Mouse (Mus musculus) stomach, postnatal 0 days (tissue): ENCODE results near the gene Alg2. TPM values are rescaled to one million over a fixed set of nuclear protein-coding genes. Genes with fewer than 3 reads are reported as not detected.
A peak's percentile ranks its signal among the peaks of the same experiment; 100 is the strongest.

Experiments
- ATAC-seq: fragments of 200-750 bp; cut with Nextera tagmentation; 2 replicates; pipeline ENCODE4 v1.8.0; 2017; ENCODE audit not compliant: low FRiP score, low TSS enrichment
- DNase-seq: peaks from one replicate; pipeline ENCODE4 v3.0.0-alpha.2; 2016; ENCODE audit warnings: low spot score
- H3K27ac ChIP-seq: fragments of 300-500 bp; sonication (generic); replicated peaks from 2 replicates; pipeline ENCODE4 v1.5.1; 2014; ENCODE audit warnings: mild to moderate bottlenecking, control low read depth
- H3K27me3 ChIP-seq: fragments of 300-500 bp; sonication (generic); 2 replicates; pipeline ENCODE4 v1.6.1; 2014; ENCODE audit warnings: low read length; ENCODE audit not compliant: control insufficient read depth, insufficient read depth
- H3K36me3 ChIP-seq: fragments of 300-500 bp; sonication (generic); 2 replicates; pipeline ENCODE4 v1.6.1; 2014; ENCODE audit warnings: low read length, mixed read lengths; ENCODE audit not compliant: control insufficient read depth, insufficient read depth
- H3K4me1 ChIP-seq: fragments of 300-500 bp; sonication (generic); replicated peaks from 2 replicates; pipeline ENCODE4 v1.6.1; 2014; ENCODE audit warnings: antibody characterized with exemption; ENCODE audit not compliant: control insufficient read depth, insufficient read depth
- H3K4me2 ChIP-seq: fragments of 300-500 bp; sonication (generic); replicated peaks from 2 replicates; pipeline ENCODE4 v1.6.1; 2014; ENCODE audit warnings: low read depth, mild to moderate bottlenecking, control low read depth, moderate library complexity
- H3K4me3 ChIP-seq: fragments of 300-500 bp; sonication (generic); 2 replicates; pipeline ENCODE4 v1.5.1; 2014; ENCODE audit warnings: low read depth, low read length, control low read depth
- H3K9ac ChIP-seq: fragments of 300-500 bp; sonication (generic); 2 replicates; pipeline ENCODE4 v1.6.1; 2014; ENCODE audit warnings: mild to moderate bottlenecking, low read length, control low read depth, mixed read lengths
- H3K9me3 ChIP-seq: fragments of 300-500 bp; sonication (generic); 2 replicates; pipeline ENCODE4 v1.6.1; 2016; ENCODE audit warnings: low read length; ENCODE audit not compliant: control insufficient read depth
- CTCF ChIP-seq: IDR thresholded peaks from 2 replicates; pipeline ENCODE4 v1.5.1; 2016; ENCODE audit warnings: antibody characterized with exemption, low read depth, mild to moderate bottlenecking, moderate library complexity
- EP300 ChIP-seq: optimal IDR thresholded peaks from 2 replicates; pipeline ENCODE3; 2016; ENCODE audit warnings: antibody characterized with exemption
- WGBS: fragments of 180-500 bp; shearing (Covaris S2); extraction: QIAGEN DNeasy Blood & Tissue Kit; methylation state at CpG from one replicate; pipeline ENCODE4 v1.1.7; 2014; 5-methylcytosine and 5-hydroxymethylcytosine counted together
- polyA plus RNA-seq: library from polyadenylated mRNA; unstranded; fragments of >200 nt; fragmentation: Nextera tagmentation; extraction: Ambion mirVana; gene quantifications from 2 replicates; pipeline ENCODE4 v1.2.1, GENCODE M21; 2015

Gene Alg2
- 24.5 and 26.2 TPM in 2 replicates for polyA plus RNA-seq

DNA sequence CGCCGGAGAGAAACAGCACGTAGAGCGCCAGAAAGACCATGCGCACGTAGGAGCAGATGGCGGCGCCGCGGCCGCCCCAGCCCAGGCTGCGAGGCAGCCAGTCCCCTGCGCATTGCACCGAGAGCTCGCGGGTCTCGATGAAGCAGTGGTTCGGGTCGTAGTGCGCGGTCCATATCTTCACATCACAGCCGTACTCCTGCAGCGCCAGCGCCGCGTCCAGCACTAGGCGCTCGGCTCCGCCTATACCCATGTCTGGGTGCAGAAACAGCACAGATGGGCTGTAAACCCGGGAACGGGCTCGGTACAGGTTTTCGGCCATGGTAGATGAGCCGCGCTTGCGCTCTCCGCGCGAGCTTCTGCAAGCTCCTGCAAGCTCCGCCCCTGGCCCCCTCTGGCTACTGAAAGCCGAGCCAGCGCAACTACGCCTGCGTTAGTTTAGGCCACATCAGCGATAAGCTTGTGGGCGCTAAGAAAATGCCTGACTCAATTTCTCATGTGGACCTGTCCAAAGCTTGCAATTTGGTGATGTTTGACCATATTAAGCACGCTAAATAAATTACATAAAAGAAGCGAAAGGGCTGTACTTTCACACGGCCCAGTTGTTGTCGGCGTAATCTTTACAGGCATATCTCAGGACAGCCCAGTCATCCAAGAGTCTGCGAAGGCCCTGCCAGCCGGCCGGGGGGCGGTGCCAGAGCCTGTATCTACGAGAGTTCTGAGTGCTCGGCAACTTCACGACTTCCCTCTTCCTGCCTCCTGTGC lies at the start of gene Alg2, which contains the start of gene Sec61b:
TSS of gene Alg2 (minus strand) at position 366 of the 762 bp plus-strand sequence.
TSS of gene Sec61b (plus strand) at position 691 of the 762 bp plus-strand sequence.
- Histone ChIP-seq H3K4me1 (no peaks in the 10 kb centered on the region), H3K9me3 (no peaks in the 10 kb centered on the region), H3K27ac (peak within 1 kb of the TSS; percentile 97), H3K27me3 (no peaks in the 10 kb centered on the region), H3K4me2 (peak within 1 kb of the TSS; percentile 61), H3K9ac (peak within 1 kb of the TSS; percentile 88), H3K36me3 (peaks cover 26% of the 10 kb centered on the region), H3K4me3 (peak within 1 kb of the TSS; percentile 80)
- DNase-seq (peak; percentile 97), ATAC-seq (peak; percentile 98)
- under 1% methylated on average over 58 of the region's 58 CpGs for WGBS
- TF ChIP-seq CTCF (peak; percentile 46), EP300 (peak; percentile 96)

DNA sequence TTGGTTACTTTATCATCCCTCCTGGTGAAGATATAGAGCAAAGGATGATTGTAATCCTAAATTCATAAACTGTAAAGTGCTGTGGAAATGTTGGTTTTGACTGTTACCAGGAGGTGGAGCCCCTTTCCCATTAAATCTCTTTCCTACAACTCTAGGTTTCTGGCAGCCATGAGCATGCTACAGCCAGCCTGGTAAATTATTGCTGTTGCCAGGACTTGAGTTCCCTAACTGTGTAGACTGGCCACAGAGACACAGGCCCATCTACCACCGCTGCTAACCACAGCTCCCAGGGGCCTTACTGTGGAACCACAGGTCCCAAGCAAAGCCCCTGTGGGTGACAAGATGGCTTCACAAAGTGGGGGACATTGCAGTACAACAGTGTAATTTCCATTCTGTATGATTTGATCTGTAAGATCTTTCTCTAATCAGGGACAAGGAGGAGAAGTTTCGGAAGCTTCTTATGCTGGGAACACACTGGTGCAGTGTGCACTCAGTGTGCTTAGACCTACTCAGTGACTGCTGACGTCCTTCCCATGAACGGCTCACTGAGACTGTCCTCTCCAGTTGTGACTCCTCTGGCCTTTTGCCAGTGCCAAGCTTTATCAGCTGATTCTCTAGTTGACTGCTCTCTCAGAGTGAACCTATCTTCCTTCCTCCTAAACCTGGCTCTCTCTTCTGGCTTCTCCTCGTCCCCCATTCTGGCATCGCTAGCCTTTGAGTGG lies 47.9 kb upstream of the Alg2 start:
- no peak for TF ChIP-seq EP300
- TF ChIP-seq CTCF, result peak; percentile 79
- H3K36me3 ChIP-seq, result no peaks in the 10 kb centered on the region
- no peaks in the 10 kb centered on the region for H3K27me3 ChIP-seq
- no peaks in the 10 kb centered on the region for H3K4me1 ChIP-seq
- ATAC-seq (no peak), DNase-seq (no peak)
- H3K4me2 ChIP-seq, result no peak overlapping the region
- 76% methylated on average over 6 of the region's 6 CpGs for WGBS
- no peaks in the 10 kb centered on the region for H3K9me3 ChIP-seq
- H3K4me3 ChIP-seq, result no peak overlapping the region
- H3K27ac ChIP-seq, result no peak overlapping the region
- H3K9ac ChIP-seq, result no peak overlapping the region

DNA sequence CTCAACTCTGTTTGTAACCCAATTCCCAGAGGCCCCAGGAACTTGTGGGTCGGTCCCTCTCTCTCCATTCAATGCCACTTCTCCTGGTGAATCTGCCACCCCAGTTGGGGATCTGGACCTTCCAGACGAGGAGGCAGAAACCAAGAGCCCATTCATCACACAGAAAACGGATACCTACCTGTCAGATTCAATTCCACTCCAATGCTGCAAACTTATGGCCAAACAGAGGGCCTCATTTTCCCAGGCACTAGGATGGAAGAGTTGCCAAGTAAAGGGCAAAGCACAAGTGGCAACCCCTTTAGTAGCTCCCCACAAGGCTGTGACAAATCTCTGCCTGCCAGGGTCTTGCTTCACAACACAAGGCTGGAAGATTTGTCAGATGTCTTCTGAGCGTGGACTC lies 45.9 kb upstream of the Alg2 start:
- no peak overlapping the region for H3K4me3 ChIP-seq
- H3K4me1 ChIP-seq, result no peaks in the 10 kb centered on the region
- H3K27me3 ChIP-seq, result no peaks in the 10 kb centered on the region
- no peaks in the 10 kb centered on the region for H3K9me3 ChIP-seq
- 51% methylated on average over 4 of the region's 4 CpGs for WGBS
- TF ChIP-seq EP300, result no peak
- TF ChIP-seq CTCF, result no peak
- no peak overlapping the region for H3K27ac ChIP-seq
- no peak overlapping the region for H3K4me2 ChIP-seq
- no peak for DNase-seq
- no peak for ATAC-seq
- H3K36me3 ChIP-seq, result no peaks in the 10 kb centered on the region
- H3K9ac ChIP-seq, result no peak overlapping the region

DNA sequence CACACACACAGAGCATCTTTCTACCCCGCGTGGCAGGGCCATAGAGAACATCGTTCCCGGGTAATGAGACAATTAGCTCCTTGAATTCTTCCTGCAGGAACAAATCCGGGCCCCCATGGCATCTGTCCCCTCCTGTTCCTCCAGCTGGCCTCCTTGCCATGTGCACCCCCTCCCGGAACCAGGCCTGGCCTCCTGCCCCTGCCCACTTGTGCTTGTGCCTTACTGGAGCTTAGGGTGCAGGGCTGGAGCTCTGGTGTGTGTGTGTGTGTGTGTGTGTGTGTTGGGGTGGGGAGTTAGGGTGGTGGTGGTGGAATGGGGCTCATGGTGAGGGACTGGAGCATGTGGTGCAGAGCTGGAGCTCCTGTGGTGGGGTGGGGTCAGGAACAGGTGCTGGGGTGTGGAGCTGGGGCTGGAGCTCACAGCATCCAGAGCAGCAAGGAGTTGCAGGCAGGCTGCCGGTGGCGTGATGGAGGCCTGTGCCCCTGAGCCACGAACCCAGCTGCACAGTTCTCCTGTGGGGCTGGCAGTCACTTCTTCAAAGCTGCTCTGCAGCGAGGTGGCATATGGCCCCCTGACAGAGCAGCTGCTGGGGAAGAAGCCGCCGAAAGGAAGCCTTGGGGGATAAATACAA lies 44.5 kb upstream of the Alg2 start:
- no peak overlapping the region for H3K4me3 ChIP-seq
- 72% methylated on average over 12 of the region's 12 CpGs for WGBS
- H3K4me2 ChIP-seq, result no peak overlapping the region
- H3K27ac ChIP-seq, result no peak overlapping the region
- H3K27me3 ChIP-seq, result no peaks in the 10 kb centered on the region
- DNase-seq (no peak), ATAC-seq (no peak)
- H3K36me3 ChIP-seq, result no peaks in the 10 kb centered on the region
- H3K9ac ChIP-seq, result no peak overlapping the region
- no peaks in the 10 kb centered on the region for H3K9me3 ChIP-seq
- TF ChIP-seq CTCF (no peak), EP300 (no peak)
- H3K4me1 ChIP-seq, result no peaks in the 10 kb centered on the region

DNA sequence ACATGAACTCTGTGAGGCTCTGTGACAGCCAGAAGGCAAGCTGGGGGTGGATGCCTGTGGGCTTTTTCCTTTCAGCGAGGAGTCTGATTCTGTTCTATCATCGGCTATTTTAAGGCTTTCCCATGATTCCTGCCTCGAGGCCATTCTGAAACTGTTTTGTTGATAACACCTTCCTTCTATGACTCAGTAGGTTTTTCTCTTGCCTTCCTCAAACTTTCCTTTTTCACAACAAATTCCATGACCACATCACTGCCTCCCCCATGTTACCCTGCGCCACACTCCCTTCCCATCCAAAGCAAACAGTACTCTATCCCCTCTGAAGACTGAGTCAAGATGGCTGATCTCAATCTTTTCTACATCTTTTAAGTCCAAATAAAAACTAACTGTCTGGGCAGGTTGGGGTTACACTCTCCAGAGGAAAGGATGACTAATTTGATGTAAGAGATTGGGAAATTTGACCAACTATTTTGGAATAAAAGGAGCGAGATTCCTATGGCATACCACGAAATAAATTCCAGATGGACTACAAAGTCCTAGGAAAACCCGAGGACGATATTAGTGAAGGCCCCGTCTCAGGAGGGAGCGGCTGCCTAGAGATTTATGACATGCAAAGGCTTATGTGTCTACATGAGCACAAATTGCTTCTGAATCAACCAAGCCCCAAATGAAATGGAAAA lies 30.8 kb upstream of the Alg2 start:
- TF ChIP-seq EP300, result no peak
- no peak for TF ChIP-seq CTCF
- H3K4me3 ChIP-seq, result no peak overlapping the region

More for the DNA sequence above, 30.8 kb upstream of the Alg2 start:
- H3K9me3 ChIP-seq, result no peaks in the 10 kb centered on the region
- WGBS, result 68% methylated on average over 10 of the region's 10 CpGs
- H3K9ac ChIP-seq, result no peak overlapping the region
- H3K4me1 ChIP-seq, result no peaks in the 10 kb centered on the region
- no peak overlapping the region for H3K27ac ChIP-seq
- no peaks in the 10 kb centered on the region for H3K36me3 ChIP-seq
- H3K4me2 ChIP-seq, result no peak overlapping the region
- H3K27me3 ChIP-seq, result no peaks in the 10 kb centered on the region
- ATAC-seq (no peak), DNase-seq (no peak)
